In genomic region chr13:30572971-30573370, GRCm38 (mm10) we compare ENCODE assay signal across 17 mouse cellular contexts.
"Had no signal": no experiment of that assay in that cellular context is flagged by ENCODE, and none has a peak within 500 bp of the region (broad histone marks: within the 10 kb centered on the region; RNA-seq: fewer than 3 reads in every experiment).

No protein-coding gene starts in this region.

- H3K4me2 ChIP-seq: limb, embryonic 12.5 days; midbrain, embryonic 11.5 days; stomach, embryonic 15.5 days had no signal

- H3K4me1 ChIP-seq: limb, embryonic 12.5 days; stomach, embryonic 15.5 days had no signal

- H3K4me3 ChIP-seq: limb, embryonic 12.5 days; megakaryocyte, embryonic 14.5 days; stomach, embryonic 15.5 days had no signal

- ATAC-seq: lung, postnatal 0 days had no signal

- DNase-seq: kidney, adult 11 months; kidney, adult 9 months; kidney, postnatal 36 days; liver; lung, adult 2 months; lung, postnatal 36 days; right cerebral cortex, adult 18-20 months; right cerebral cortex, postnatal 25 days; thymus, adult 2 months; thymus, postnatal 36 days had no signal

- H3K9ac ChIP-seq: limb, embryonic 12.5 days; liver, embryonic 14.5 days; stomach, embryonic 15.5 days had no signal

- H3K27ac ChIP-seq: kidney, postnatal 0 days; limb, embryonic 12.5 days; liver, embryonic 14.5 days; stomach, embryonic 15.5 days had no signal

- H3K36me3 ChIP-seq: limb, embryonic 12.5 days; stomach, embryonic 15.5 days had no signal

- H3K9me3 ChIP-seq: limb, embryonic 12.5 days; megakaryocyte, embryonic 14.5 days; stomach, embryonic 15.5 days had no signal

- H3K27me3 ChIP-seq: limb, embryonic 12.5 days; megakaryocyte, embryonic 14.5 days; stomach, embryonic 15.5 days had no signal
